Mouse (Mus musculus) yolk sac, embryonic 10.5 days (tissue): ENCODE measurements around the gene Hist1h1a.

Experiments
- DNase-seq: peaks from one replicate; pipeline ENCODE4 v3.0.0-alpha.2; 2017; ENCODE audit warnings: low spot score

Hist1h1a gene

DNA sequence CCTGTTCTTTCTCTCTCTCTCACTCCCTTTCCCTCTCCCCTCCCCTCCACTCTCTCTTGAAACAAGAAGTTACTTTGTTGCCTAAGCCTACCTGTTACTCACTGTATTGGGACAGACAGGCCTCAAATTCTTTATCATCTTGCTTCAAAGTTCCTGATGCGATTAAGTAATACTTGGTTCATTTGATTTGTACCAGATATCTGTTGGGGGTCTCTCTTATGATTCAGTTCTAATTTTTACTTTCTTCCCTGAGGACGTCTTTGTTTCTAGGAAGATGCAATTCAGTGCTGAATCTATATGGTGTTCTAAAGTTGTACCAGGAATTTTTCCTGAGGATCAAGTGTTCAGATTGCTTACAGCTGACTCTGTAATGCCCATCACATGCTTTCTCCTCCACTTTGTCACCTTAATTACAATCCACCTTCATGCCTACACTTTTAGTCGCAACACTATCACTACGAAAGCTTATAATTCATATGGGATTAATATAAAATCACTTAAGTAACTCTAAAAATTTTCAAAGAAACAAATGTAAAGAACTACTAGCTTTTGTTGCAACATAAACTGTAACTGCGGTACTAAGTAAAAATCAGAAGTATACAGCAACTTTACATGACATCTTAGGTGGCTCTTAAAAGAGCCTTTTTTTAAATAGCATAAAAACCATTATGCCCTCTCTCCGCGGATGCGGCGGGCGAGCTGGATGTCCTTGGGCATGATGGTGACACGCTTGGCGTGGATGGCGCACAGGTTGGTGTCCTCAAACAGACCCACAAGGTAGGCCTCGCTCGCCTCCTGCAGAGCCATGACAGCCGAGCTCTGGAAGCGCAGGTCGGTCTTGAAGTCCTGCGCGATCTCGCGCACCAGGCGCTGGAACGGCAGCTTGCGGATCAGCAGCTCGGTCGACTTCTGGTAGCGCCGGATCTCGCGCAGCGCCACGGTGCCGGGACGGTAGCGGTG is 18.8 kb upstream of the Hist1h1a start:
- peak; percentile 47 for DNase-seq

DNA sequence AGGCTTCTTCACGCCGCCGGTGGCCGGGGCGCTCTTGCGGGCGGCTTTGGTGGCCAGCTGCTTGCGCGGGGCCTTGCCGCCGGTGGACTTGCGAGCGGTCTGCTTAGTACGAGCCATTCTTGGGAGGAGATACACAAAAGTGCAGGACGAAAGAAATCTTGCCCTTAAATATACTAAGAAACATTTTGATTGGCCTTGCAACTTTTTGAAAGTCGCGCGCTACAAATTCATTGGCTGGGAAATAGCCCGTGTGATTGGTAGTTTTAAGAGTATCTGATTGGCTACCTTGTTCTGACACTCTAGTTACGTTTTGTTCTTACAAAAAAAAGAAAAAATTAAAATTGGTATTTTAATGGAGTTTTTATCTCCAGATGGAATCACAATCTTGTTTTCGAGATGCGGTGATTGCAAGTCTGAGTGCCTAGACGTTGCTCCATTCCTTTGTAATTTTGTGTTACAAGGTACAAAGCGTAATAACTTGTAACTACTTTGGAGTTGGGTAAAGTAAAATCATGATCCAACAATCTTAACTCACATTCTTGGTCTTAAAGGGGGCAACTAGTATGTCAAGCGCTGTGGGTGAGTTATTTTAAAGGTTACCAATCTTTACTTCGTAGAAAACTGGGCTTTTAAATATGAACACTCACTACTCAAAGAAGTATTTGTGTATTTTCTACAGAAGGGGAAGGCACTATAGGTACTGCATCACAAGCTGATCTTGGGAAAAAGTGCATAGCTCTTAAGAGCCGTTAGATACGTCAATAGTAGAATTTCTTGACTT is 17.9 kb upstream of the Hist1h1a start, which contains the start of gene Hist1h3c:
Gene Hist1h3c, minus strand, starts transcription at position 222 of the 781 bp plus-strand sequence.
- DNase-seq = peak; percentile 93

DNA sequence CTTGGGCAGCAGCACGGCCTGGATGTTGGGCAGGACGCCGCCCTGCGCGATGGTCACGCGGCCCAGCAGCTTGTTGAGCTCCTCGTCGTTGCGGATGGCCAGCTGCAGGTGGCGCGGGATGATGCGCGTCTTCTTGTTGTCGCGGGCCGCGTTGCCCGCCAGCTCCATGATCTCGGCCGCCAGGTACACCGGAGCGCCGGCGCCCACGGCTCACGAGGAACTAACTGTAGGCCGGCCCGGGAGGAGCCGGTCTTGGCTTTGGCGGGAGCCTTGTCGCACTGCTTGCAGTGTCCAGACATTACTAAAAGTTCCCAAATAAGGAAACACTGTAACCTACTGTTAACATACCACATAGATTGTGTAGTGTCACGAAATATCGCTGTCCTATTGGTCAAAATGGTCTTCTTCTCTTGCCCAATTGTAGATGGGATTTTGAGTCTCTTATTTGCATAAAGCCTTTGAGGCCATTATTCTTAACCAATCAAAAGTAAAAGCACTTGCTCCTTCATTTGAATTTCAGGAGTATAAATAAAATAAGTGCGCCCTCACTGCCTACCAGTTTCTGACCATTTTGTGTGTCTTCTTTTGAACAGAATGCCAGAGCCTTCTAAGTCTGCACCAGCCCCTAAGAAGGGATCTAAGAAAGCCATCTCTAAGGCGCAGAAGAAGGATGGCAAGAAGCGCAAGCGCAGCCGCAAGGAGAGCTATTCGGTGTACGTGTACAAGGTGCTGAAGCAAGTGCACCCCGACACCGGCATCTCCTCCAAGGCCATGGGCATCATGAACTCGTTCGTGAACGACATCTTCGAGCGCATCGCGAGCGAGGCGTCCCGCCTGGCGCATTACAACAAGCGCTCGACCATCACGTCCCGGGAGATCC is 17.0 kb upstream of the Hist1h1a start, which contains the start of gene Hist1h2bb:
Gene Hist1h2bb, plus strand, starts transcription at position 534 of the 880 bp plus-strand sequence.
- DNase-seq = peak; percentile 93

DNA sequence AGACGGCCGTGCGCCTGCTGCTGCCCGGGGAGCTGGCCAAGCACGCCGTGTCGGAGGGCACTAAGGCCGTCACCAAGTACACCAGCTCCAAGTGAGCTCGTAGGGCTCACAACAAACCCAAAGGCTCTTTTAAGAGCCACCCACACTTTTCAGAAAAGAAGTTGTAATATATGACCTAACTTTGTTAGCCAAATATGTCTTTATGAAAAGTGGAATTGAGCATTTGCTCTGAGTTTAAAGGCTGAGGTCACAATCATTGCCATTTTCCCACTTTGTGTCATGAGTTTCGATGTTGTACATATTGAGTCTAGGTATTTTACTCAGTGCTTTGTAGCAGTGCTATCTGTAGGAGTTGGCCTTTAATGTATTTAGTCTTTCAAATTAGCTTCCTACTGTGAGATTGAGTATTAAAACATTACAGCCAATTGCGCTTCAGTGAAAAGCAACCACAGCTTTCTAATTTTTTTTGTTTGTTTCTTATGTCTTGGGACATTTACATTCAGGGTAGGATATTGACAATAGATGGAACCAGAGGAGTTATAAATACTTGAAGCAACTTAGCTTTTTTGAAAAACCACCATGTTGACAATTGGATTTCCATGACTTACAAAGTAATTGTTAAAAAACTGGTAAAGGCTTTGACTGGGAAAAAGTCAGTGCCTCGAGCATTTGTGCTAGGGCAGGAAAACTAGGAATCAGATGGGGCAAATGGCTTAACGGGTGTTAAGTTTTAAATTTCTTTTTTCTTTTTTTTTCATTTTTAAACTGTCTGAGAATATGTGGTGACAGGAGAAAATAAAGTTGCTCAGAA is 16.2 kb upstream of the Hist1h1a start:
- DNase-seq = peak; percentile 54

DNA sequence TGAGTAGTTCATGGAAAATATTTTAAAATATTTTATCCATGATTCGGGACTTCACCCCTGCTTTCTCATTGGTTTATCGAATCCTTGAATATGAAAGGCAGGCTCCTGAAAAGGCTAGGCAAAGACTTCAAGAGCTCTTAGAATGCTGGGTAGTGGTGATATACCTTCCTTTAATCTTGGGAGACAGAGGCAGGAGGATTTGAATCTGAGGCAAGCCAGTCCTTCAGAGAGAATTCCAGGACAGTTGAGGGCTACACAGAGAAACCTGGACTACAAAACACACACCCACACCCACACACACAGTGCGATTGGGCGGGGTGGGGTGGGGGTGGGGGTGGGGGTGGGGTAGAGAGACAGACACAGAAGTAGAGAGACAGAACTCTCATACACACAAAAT is 15.6 kb upstream of the Hist1h1a start:
- peak; percentile 55 for DNase-seq

DNA sequence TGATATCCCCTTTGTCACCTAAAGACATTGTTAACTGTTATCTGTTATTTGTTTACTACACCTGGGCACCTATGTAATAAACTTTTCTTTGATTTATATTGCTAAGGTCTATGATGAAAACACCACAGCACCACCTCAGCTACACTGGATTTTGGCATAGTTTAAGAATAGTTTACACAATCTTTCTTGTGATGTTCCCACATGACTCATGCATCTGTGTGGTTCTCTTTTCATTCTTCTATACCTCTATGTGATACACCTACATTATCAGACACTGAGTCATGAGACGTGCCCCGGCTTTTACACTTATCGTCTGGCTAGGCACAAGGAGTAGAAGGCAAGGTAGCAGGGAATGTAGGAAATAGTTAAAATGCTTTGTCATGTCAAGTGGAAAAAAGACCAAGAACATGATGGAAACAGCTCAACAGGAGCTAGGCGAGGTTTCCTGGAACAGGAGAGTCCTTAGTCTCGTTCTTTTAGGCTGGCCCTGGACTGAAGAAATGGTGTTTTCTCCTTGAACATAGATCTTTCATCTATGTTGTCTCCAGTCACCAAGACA is 13.8 kb upstream of the Hist1h1a start:
- no peak for DNase-seq

DNA sequence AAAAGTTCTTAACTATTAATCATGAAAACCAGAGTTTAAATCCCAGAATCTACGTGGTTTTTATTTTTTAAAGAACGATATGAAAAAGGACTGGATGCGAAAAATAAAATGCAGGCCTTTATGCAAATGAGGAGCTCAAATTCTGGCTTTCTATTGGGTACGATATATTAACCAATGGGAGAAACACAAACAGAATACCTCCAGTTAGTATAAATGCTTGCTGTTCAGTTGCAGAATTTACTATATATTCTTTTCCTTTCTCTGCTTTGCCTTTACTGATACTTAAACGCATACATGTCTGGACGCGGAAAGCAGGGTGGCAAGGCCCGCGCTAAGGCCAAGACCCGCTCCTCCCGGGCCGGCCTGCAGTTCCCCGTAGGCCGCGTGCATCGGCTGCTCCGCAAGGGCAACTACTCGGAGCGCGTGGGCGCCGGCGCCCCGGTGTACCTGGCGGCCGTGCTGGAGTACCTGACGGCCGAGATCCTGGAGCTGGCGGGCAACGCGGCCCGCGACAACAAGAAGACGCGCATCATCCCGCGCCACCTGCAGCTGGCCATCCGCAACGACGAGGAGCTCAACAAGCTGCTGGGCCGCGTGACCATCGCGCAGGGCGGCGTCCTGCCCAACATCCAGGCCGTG is 12.5 kb upstream of the Hist1h1a start, which contains the start of gene Hist1h2ab:
Gene Hist1h2ab, plus strand, starts transcription at position 288 of the 639 bp plus-strand sequence.
- DNase-seq = peak; percentile 88

DNA sequence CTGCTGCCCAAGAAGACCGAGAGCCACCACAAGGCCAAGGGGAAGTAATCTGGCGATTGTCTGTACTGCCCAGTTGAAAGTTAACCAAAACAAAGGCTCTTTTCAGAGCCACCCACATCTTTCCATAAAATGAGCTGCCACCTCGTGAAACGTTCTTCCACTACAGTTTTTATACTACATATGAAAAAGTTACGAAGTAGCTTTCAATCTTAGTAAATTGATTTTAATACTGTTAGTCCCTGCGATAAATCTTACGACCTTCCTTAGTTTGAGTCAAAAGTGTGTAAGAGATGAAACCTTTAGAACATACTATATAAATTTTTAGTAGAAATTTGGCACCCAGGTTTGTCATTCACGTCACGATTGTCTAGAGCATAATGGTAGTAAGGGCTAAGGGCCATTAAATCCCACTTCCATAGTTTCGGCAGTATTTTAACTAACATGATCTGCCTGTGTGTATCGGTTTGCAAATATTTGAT is 11.9 kb upstream of the Hist1h1a start:
- peak; percentile 57 for DNase-seq

DNA sequence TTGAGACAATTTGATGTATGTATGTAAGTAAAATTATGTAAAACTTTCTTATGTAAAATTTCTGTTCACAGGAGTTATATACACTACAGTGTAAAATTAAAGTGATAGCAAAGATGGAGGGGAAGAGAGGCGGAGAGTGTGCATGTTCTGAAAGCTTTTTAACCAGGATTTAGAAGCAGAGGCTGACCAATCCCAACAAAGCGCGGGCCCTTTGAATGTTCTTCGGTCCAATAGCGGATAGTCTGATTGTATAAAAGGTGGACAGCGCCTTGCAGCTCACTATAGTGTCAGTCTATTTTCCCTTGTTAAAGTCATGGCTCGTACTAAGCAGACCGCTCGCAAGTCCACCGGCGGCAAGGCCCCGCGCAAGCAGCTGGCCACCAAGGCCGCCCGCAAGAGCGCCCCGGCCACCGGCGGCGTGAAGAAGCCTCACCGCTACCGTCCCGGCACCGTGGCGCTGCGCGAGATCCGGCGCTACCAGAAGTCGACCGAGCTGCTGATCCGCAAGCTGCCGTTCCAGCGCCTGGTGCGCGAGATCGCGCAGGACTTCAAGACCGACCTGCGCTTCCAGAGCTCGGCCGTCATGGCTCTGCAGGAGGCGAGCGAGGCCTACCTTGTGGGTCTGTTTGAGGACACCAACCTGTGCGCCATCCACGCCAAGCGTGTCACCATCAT is 11.3 kb upstream of the Hist1h1a start, which contains the start of gene Hist1h3b:
Gene Hist1h3b, plus strand, starts transcription at position 201 of the 675 bp plus-strand sequence.
- DNase-seq = peak; percentile 94

DNA sequence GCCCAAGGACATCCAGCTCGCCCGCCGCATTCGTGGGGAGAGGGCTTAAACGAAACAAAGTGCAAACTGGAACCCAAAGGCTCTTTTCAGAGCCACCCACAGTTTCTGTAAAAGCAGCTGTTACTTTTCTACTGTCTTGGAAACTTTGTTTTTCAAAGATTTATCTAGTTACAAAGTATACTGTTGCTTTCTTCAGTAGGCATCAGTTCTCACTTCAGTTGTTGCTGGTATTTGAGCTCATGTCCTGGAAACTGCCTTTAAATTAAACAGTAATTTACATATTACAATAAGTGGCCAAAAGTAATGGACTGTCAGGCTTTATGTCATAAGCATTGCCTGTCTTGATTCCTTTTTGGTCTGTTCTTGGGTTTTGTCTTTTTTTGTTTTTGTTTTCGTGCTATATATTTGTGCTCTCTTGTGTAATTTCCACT is 10.7 kb upstream of the Hist1h1a start:
- DNase-seq = peak; percentile 45

DNA sequence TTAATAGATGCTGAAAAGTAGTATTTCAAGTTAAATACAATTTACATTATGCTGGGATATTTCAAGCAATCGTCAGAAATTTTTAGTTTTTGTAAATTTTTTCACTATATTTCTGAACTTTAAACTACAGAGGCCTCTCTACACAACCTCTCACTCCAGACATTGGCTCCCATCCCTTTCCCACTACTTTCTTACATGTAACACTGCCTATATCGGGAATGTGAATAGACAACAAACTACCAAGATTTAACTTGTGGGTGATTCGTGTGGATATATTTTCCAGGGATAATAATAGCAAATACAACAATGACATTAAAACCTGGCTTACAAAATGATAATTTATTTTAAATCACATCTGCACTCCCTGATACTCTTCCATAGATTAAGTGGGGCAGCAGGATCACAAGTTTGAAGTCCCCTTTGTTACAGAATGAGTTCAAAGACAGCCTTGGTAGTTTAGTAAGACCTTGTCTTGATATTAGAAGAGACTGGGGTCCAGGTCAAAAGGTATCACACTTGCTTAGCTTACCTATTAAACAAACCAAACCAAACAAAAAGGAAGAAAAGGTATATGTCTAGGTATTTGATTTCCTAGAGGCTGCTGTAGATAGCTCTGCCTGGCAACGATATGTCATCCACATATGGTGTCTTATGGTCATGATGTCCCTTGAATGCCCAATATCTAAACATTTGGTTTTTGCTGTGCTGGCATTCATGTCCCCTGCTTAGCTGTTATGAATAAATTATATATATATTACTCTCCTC is 10.0 kb upstream of the Hist1h1a start:
- DNase-seq = peak; percentile 5

DNA sequence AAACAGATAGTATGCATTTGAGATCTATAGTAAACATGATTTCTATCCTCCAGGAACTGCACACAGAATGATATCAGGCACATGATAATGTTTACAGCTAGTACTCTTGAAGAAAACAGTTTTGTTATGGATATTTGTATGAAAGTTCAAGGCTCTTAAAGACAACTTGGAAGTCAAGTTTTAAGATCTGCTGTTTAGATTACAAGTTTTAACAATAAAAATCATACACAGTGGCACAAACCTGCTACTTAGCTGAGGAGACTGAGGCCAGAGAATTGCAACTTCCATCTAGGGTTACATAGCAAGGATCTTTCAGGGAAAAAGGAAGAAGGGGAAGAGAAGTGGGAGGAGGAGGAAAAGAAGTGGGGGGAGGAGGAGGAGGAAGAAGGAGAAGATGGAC is 8.5 kb upstream of the Hist1h1a start:
- DNase-seq = no peak

DNA sequence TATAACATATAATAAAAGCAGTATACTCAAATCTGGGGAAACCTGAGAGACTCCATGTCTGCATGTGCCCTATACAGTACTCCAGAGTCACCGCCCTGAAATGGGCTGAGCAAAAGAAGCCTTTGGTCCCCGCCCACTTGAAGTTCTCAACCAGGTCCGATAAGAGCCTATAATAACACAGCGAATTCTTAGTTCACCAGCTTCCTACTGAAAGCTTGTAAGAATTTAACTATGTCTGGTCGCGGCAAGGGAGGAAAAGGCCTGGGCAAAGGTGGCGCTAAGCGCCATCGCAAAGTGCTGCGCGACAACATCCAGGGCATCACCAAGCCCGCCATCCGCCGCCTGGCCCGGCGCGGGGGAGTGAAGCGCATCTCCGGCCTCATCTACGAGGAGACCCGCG is 6.7 kb upstream of the Hist1h1a start, which contains the start of gene Hist1h4b:
Gene Hist1h4b, plus strand, starts transcription at position 224 of the 400 bp plus-strand sequence.
- DNase-seq = peak; percentile 97

DNA sequence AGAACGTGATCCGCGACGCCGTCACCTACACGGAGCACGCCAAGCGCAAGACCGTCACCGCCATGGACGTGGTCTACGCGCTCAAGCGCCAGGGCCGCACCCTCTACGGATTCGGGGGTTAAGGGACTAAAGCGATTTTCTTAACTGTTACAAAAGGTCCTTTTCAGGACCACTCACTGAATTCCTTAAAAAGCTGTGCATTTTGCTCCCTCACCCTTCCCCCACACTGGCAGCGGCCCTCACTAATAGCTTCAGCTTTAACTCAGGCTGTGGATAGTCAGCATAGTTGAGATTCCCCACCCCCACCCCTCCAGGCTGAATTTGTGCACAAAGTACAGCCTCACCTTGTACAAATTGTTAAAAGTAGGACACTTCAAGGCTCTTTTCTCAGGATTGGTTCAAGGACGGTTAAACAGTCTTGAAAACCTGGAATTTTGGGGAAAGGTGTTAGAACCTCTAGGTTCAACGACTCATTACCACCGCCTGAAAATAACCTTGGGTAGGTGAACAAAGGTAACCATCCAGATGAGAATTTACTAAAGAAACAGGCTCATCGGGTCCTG is 6.2 kb upstream of the Hist1h1a start:
- DNase-seq = peak; percentile 82

DNA sequence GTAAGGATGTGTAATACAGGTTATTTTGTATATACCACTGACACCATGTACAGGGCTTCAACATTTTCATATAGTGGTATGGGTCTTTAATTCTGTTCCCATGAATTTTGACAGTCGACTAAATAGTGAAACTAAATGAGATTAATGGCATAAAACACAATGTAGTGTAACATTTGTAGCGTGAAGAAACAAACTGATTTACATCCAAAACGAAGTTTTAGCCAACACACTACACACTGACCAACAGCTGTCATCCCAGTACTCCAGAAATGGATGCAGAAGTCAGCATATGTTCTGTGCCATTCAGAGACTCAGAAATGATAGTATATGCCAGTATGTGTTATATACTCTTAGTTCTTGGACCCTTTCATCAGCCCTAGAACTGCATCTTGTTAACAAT is 5.5 kb upstream of the Hist1h1a start:
- DNase-seq = no peak

DNA sequence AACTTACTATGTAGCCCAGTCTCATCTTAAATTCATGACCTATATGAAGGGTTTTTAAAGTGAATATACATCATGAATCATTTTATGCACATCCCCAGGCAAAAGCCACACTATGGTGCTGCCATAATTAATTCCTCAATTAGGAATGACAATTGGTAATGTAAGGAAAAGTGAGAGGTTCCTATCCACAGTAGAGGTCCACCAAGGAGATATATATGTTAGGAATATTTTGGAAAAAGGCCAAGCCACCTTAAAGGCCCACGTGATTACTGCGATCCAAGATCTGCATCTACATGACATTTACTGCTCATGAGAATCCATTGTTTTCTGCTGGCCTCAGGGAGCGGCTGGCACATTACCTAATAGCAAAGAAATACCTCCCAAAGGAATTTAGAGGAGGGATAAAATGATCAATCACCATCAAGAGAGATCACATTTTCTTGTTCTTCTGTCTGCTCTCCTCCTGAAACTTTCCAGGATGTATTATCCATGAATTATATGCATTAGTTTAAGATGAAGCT is 4.2 kb upstream of the Hist1h1a start:
- no peak for DNase-seq

DNA sequence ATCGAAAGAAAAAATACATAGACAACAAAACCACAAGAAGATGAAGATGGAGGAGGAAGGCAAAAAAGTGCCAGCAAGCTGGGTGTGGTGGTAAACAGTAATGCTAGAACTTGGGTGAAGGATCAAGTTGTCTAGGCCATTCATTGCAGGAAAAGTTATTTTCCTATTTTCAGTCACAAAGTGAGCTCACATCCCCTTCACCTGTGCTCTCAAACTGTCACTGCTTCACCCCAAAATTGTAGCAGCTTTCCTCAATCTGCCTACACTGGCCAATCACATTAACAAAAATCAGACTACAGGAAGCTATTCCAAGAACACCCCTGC is 3.6 kb upstream of the Hist1h1a start:
- no peak for DNase-seq
